Comparison of ENCODE assay signal across 13 mouse cellular contexts in the genomic region with DNA sequence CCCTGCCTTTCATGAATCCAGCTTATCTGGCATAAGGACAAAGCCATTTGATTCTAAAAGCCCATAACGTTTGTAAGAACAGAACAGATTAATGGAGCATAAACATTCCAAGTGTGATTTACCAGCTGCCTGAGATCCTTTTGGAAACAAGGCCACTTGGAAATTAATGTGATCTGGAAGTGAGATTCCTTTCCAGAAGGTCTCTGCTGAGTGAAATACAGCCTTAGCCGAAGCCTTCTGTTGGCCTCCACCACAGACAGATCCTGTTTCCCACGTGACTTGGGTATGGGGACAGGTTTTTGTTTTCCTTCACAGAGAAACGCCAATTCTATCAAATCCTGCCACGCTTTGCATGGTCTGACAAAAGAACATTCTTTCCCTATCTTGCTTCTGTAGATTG. TPM values are rescaled to one million over a fixed set of nuclear protein-coding genes. Genes with fewer than 3 reads are reported as not detected.
DNase-seq lines count a peak whose midpoint lies in the region; ATAC-seq lines count a peak whose summit lies in the region.
"Had no signal": no experiment of that assay in that cellular context is flagged by ENCODE, and none has a peak within 500 bp of the region (broad histone marks: within the 10 kb centered on the region; RNA-seq: fewer than 3 reads in every experiment).

No protein-coding gene starts in this region.

- H3K27me3 ChIP-seq in hindbrain, embryonic 13.5 days: no peaks in the 10 kb centered on the region
- no peaks in the 10 kb centered on the region for H3K27me3 ChIP-seq in hindbrain, embryonic 10.5 days (ENCODE audit: insufficient read depth, poor library complexity, severe bottlenecking)
- H3K27me3 ChIP-seq in midbrain, embryonic 10.5 days (ENCODE audit: low read depth, poor library complexity, severe bottlenecking): no peaks in the 10 kb centered on the region
- H3K27me3 ChIP-seq in midbrain, embryonic 13.5 days: no peaks in the 10 kb centered on the region
- no peaks in the 10 kb centered on the region for H3K27me3 ChIP-seq in embryonic facial prominence, embryonic 13.5 days
- no peaks in the 10 kb centered on the region for H3K27me3 ChIP-seq in neural tube, embryonic 14.5 days (ENCODE audit: control insufficient read depth, insufficient read depth, low read length)
- H3K27me3 ChIP-seq in liver, embryonic 11.5 days (replicated peaks; ENCODE audit: control insufficient read depth, insufficient read depth, low read length): no peaks in the 10 kb centered on the region
- H3K27me3 ChIP-seq: stomach, embryonic 15.5 days had no signal

- no peak overlapping the region for H3K4me3 ChIP-seq in hindbrain, embryonic 13.5 days
- no peak overlapping the region for H3K4me3 ChIP-seq in hindbrain, embryonic 10.5 days
- H3K4me3 ChIP-seq in midbrain, embryonic 10.5 days: no peak overlapping the region
- no peak overlapping the region for H3K4me3 ChIP-seq in midbrain, embryonic 13.5 days (replicated peaks)
- H3K4me3 ChIP-seq in embryonic facial prominence, embryonic 13.5 days: no peak overlapping the region
- no peak overlapping the region for H3K4me3 ChIP-seq in neural tube, embryonic 14.5 days (ENCODE audit: low read depth, low read length)
- H3K4me3 ChIP-seq in liver, embryonic 11.5 days (ENCODE audit: low read depth, low read length): no peak overlapping the region
- H3K4me3 ChIP-seq: stomach, embryonic 15.5 days had no signal

- ATAC-seq in hindbrain, embryonic 13.5 days (ENCODE audit: low FRiP score): no peak
- ATAC-seq in midbrain, embryonic 13.5 days: no peak
- no peak for ATAC-seq in embryonic facial prominence, embryonic 13.5 days (ENCODE audit: insufficient number of reproducible peaks, insufficient read depth, low FRiP score, low TSS enrichment, low read depth)
- ATAC-seq in neural tube, embryonic 14.5 days (ENCODE audit: low read depth): peak; percentile 30; the same call in 1 of the 2 replicates
- ATAC-seq in liver, embryonic 11.5 days (replicated peaks; ENCODE audit: low FRiP score): no peak

- no peak overlapping the region for H3K9ac ChIP-seq in hindbrain, embryonic 13.5 days
- H3K9ac ChIP-seq in midbrain, embryonic 13.5 days (replicated peaks): no peak overlapping the region
- H3K9ac ChIP-seq in embryonic facial prominence, embryonic 13.5 days: no peak overlapping the region
- H3K9ac ChIP-seq in neural tube, embryonic 14.5 days (replicated peaks; ENCODE audit: low read depth, low read length): no peak overlapping the region
- H3K9ac ChIP-seq in liver, embryonic 11.5 days (ENCODE audit: low read depth, low read length): no peak overlapping the region
- H3K9ac ChIP-seq: stomach, embryonic 15.5 days had no signal

- H3K4me2 ChIP-seq in hindbrain, embryonic 13.5 days: no peak overlapping the region
- no peak overlapping the region for H3K4me2 ChIP-seq in midbrain, embryonic 13.5 days (replicated peaks)
- no peak overlapping the region for H3K4me2 ChIP-seq in embryonic facial prominence, embryonic 13.5 days
- H3K4me2 ChIP-seq in neural tube, embryonic 14.5 days (ENCODE audit: low read depth, low read length): no peak overlapping the region
- no peak overlapping the region for H3K4me2 ChIP-seq in liver, embryonic 11.5 days
- H3K4me2 ChIP-seq: stomach, embryonic 15.5 days had no signal

- 53% methylated on average over 5 of the region's 5 CpGs for WGBS in hindbrain, embryonic 13.5 days
- WGBS in hindbrain, embryonic 10.5 days: 61% methylated on average over 5 of the region's 5 CpGs
- WGBS in midbrain, embryonic 10.5 days: 57% methylated on average over 5 of the region's 5 CpGs
- 40% methylated on average over 5 of the region's 5 CpGs for WGBS in midbrain, embryonic 13.5 days
- 31% methylated on average over 5 of the region's 5 CpGs for WGBS in embryonic facial prominence, embryonic 13.5 days
- 14% methylated on average over 5 of the region's 5 CpGs for WGBS in neural tube, embryonic 14.5 days
- WGBS in liver, embryonic 11.5 days: 52% methylated on average over 5 of the region's 5 CpGs

- H3K36me3 ChIP-seq in hindbrain, embryonic 13.5 days: no peaks in the 10 kb centered on the region
- no peaks in the 10 kb centered on the region for H3K36me3 ChIP-seq in hindbrain, embryonic 10.5 days
- H3K36me3 ChIP-seq in midbrain, embryonic 10.5 days: no peaks in the 10 kb centered on the region
- H3K36me3 ChIP-seq in midbrain, embryonic 13.5 days: no peaks in the 10 kb centered on the region
- no peaks in the 10 kb centered on the region for H3K36me3 ChIP-seq in embryonic facial prominence, embryonic 13.5 days
- no peaks in the 10 kb centered on the region for H3K36me3 ChIP-seq in neural tube, embryonic 14.5 days (ENCODE audit: control insufficient read depth, insufficient read depth, low read length)
- H3K36me3 ChIP-seq in liver, embryonic 11.5 days (ENCODE audit: control insufficient read depth, insufficient read depth, low read length): no peaks in the 10 kb centered on the region
- H3K36me3 ChIP-seq: stomach, embryonic 15.5 days had no signal

- H3K4me1 ChIP-seq in hindbrain, embryonic 13.5 days (replicated peaks): peaks cover 22% of the 10 kb centered on the region
- H3K4me1 ChIP-seq in hindbrain, embryonic 10.5 days (replicated peaks): peaks cover 39% of the 10 kb centered on the region
- peaks cover 35% of the 10 kb centered on the region for H3K4me1 ChIP-seq in midbrain, embryonic 10.5 days
- H3K4me1 ChIP-seq in midbrain, embryonic 13.5 days (replicated peaks): peaks cover 20% of the 10 kb centered on the region
- H3K4me1 ChIP-seq in embryonic facial prominence, embryonic 13.5 days: peaks cover 53% of the 10 kb centered on the region
- H3K4me1 ChIP-seq in neural tube, embryonic 14.5 days (ENCODE audit: control insufficient read depth, insufficient read depth, low read length): peaks cover 3% of the 10 kb centered on the region; the same call in 1 of the 2 replicates
- H3K4me1 ChIP-seq in liver, embryonic 11.5 days (replicated peaks; ENCODE audit: control insufficient read depth, insufficient read depth, low read length): no peaks in the 10 kb centered on the region

- peak overlapping the region; percentile 72 for H3K27ac ChIP-seq in hindbrain, embryonic 13.5 days
- no peak overlapping the region for H3K27ac ChIP-seq in hindbrain, embryonic 10.5 days
- peak overlapping the region; percentile 67; the same call in 1 of the 2 replicates for H3K27ac ChIP-seq in midbrain, embryonic 10.5 days (replicated peaks)
- H3K27ac ChIP-seq in midbrain, embryonic 13.5 days: no peak overlapping the region
- peak overlapping the region; percentile 72 for H3K27ac ChIP-seq in embryonic facial prominence, embryonic 13.5 days
- H3K27ac ChIP-seq in neural tube, embryonic 14.5 days (ENCODE audit: low read depth, low read length): peak overlapping the region; percentile 64; the same call in 1 of the 2 replicates
- no peak overlapping the region for H3K27ac ChIP-seq in liver, embryonic 11.5 days (ENCODE audit: low read depth, low read length)

- DNase-seq in hindbrain, embryonic 10.5 days (ENCODE audit: low spot score): no peak
- no peak for DNase-seq in midbrain, embryonic 10.5 days (ENCODE audit: low spot score)
- no peak for DNase-seq in liver, embryonic 11.5 days (ENCODE audit: low spot score)
- DNase-seq: adrenal gland, postnatal 36 days; cerebellum, adult 18-20 months; heart, postnatal 36 days; right cerebral cortex, postnatal 4 days; thymus, postnatal 36 days had no signal

- H3K9me3 ChIP-seq in hindbrain, embryonic 13.5 days: no peaks in the 10 kb centered on the region
- no peaks in the 10 kb centered on the region for H3K9me3 ChIP-seq in hindbrain, embryonic 10.5 days
- H3K9me3 ChIP-seq in midbrain, embryonic 10.5 days (replicated peaks): no peaks in the 10 kb centered on the region
- H3K9me3 ChIP-seq in midbrain, embryonic 13.5 days: no peaks in the 10 kb centered on the region
- no peaks in the 10 kb centered on the region for H3K9me3 ChIP-seq in embryonic facial prominence, embryonic 13.5 days
- no peaks in the 10 kb centered on the region for H3K9me3 ChIP-seq in neural tube, embryonic 14.5 days (ENCODE audit: control insufficient read depth, low read length)
- H3K9me3 ChIP-seq in liver, embryonic 11.5 days (ENCODE audit: control insufficient read depth, low read length): no peaks in the 10 kb centered on the region
- H3K9me3 ChIP-seq: stomach, embryonic 15.5 days had no signal

RNA-seq across cellular contexts. Expression of a gene that starts 3.1 kb away (rescaled TPM):
- 0.47 and 0.69 TPM in 2 replicates for polyA plus RNA-seq in hindbrain, embryonic 13.5 days (2015; fragmentation: Nextera tagmentation; extraction: Ambion mirVana)
- 0.26 and 0.42 TPM in 2 replicates for polyA plus RNA-seq in hindbrain, embryonic 10.5 days (2016; fragmentation: Nextera tagmentation; extraction: Ambion mirVana)
- 0.30 and 0.59 TPM in 2 replicates for polyA plus RNA-seq in midbrain, embryonic 10.5 days (2016; fragmentation: Nextera tagmentation; extraction: Ambion mirVana)
- polyA plus RNA-seq in midbrain, embryonic 13.5 days (2015; fragmentation: Nextera tagmentation; extraction: Ambion mirVana): 0.46 and 0.47 TPM in 2 replicates
- 0.86 and 2.0 TPM in 2 replicates for polyA plus RNA-seq in embryonic facial prominence, embryonic 13.5 days (2015; fragmentation: Nextera tagmentation; extraction: Ambion mirVana)
- polyA plus RNA-seq in neural tube, embryonic 14.5 days (2014; fragmentation: Nextera tagmentation; extraction: Ambion mirVana): 1.4 and 2.2 TPM in 2 replicates
- 0.80 and 0.94 TPM in 2 replicates for polyA plus RNA-seq in liver, embryonic 11.5 days (2014; fragmentation: Nextera tagmentation; extraction: Ambion mirVana)

Comparison
In these comparisons a context has a peak if more than half of its experiments do, and no peak if none do; other contexts are left out.
1. H3K27ac ChIP-seq: peak in hindbrain, embryonic 13.5 days (single experiment), midbrain, embryonic 10.5 days (single experiment), embryonic facial prominence, embryonic 13.5 days (single experiment) and neural tube, embryonic 14.5 days (single experiment); none in hindbrain, embryonic 10.5 days (single experiment), midbrain, embryonic 13.5 days (single experiment) and liver, embryonic 11.5 days (single experiment).